Comparison of ENCODE assay signal across 8 mouse cellular contexts in genomic region chr2:28206472-28206871, GRCm38 (mm10). TPM values are rescaled to one million over a fixed set of nuclear protein-coding genes. Genes with fewer than 3 reads are reported as not detected.
DNase-seq lines count a peak whose midpoint lies in the region; TF ChIP-seq lines count a peak whose summit lies in the region.

No protein-coding gene starts in this region.

- intact Hi-C loops in gastrocnemius, adult 2 months (cut with DNase I) = loop anchor here (5.0 kb wide), 1 partner anchor 36 kb away; no protein-coding TSS in a partner anchor

- no peaks in the 10 kb centered on the region for H3K36me3 ChIP-seq in ES-E14 (ENCODE audit: control insufficient read depth, insufficient read depth, low read length, poor library complexity, severe bottlenecking)
- H3K36me3 ChIP-seq in hindbrain, embryonic 10.5 days = peaks cover 24% of the 10 kb centered on the region
- peaks cover 19% of the 10 kb centered on the region; the same call in 1 of the 2 replicates for H3K36me3 ChIP-seq in midbrain, embryonic 10.5 days

- peaks cover 0 to 20% of the 10 kb centered on the region in 2 experiments; a peak in 2 of 4 replicates for H3K4me1 ChIP-seq in ES-E14 (ENCODE audit: control insufficient read depth in 2 of 2, insufficient read depth in 2 of 2, low read length in 2 of 2, poor library complexity in 1 of 2)
- peaks cover 61% of the 10 kb centered on the region for H3K4me1 ChIP-seq in hindbrain, embryonic 10.5 days (replicated peaks)
- H3K4me1 ChIP-seq in midbrain, embryonic 10.5 days = peaks cover 62% of the 10 kb centered on the region

- TF ChIP-seq CTCF in gastrocnemius, adult 2 months (IDR thresholded peaks at IDR 0.05) = no peak

- no peak overlapping the region for H3K9ac ChIP-seq in ES-E14 (ENCODE audit: insufficient read depth, low read depth, low read length, poor library complexity, severe bottlenecking)

- WGBS in hindbrain, embryonic 10.5 days = 12% methylated on average over 11 of the region's 11 CpGs
- 15% methylated on average over 11 of the region's 11 CpGs for WGBS in midbrain, embryonic 10.5 days

- no peaks in the 10 kb centered on the region for H3K9me3 ChIP-seq in ES-E14 (ENCODE audit: control insufficient read depth, insufficient read depth, low read depth, low read length)
- no peaks in the 10 kb centered on the region for H3K9me3 ChIP-seq in hindbrain, embryonic 10.5 days
- no peaks in the 10 kb centered on the region for H3K9me3 ChIP-seq in midbrain, embryonic 10.5 days (replicated peaks)

- peak overlapping the region; percentile 86 for H3K4me3 ChIP-seq in gastrocnemius, adult 2 months
- peak overlapping the region; percentile 77 to 88 for H3K4me3 ChIP-seq in ES-E14 (ENCODE audit: insufficient read depth in 1 of 2, low read depth in 1 of 2, low read length in 2 of 2, poor library complexity in 1 of 2, severe bottlenecking in 1 of 2)
- H3K4me3 ChIP-seq in hindbrain, embryonic 10.5 days = peak overlapping the region; percentile 71
- H3K4me3 ChIP-seq in midbrain, embryonic 10.5 days = peak overlapping the region; percentile 69

- DNase-seq in gastrocnemius, adult 2 months = no peak
- DNase-seq in gastrocnemius, postnatal 4 days (ENCODE audit: low spot score in 2 of 2) = no peak
- DNase-seq in ES-E14 (ENCODE audit: low read depth, low spot score) = no peak
- peak; percentile 48 for DNase-seq in hindbrain, embryonic 10.5 days (ENCODE audit: low spot score)
- DNase-seq in midbrain, embryonic 10.5 days (ENCODE audit: low spot score) = peak; percentile 32
- DNase-seq in thymus, postnatal 25 days = no peak
- no peak for DNase-seq in left cerebral cortex, adult 18-20 months (ENCODE audit: low spot score in 2 of 2)
- DNase-seq in right cerebral cortex, adult 2 months (ENCODE audit: low spot score in 2 of 2) = no peak

- in situ Hi-C loops in ES-E14 (cut with MboI; ENCODE audit: low sequenced_read_pairs in 2 of 2, unreplicated experiment in 2 of 2) = loop anchor here in 1 of 2 experiments (10.0 kb wide), 1 partner anchor 208 kb away; no protein-coding TSS in a partner anchor

- H3K27me3 ChIP-seq in hindbrain, embryonic 10.5 days (ENCODE audit: insufficient read depth, poor library complexity, severe bottlenecking) = peaks cover 25% of the 10 kb centered on the region
- H3K27me3 ChIP-seq in midbrain, embryonic 10.5 days (ENCODE audit: low read depth, poor library complexity, severe bottlenecking) = peaks cover 28% of the 10 kb centered on the region

- no peak overlapping the region; the same call in 1 of the 2 replicates for H3K27ac ChIP-seq in gastrocnemius, adult 2 months
- no peak overlapping the region for H3K27ac ChIP-seq in ES-E14 (ENCODE audit: insufficient read depth, low read depth, low read length, poor library complexity, severe bottlenecking)
- peak overlapping the region; percentile 86 for H3K27ac ChIP-seq in hindbrain, embryonic 10.5 days
- peak overlapping the region; percentile 84 for H3K27ac ChIP-seq in midbrain, embryonic 10.5 days (replicated peaks)

TF ChIP-seq in ES-E14, 5 proteins besides CTCF, POLR2A, EP300 and RAD21:
- TF ChIP-seq ZNF384 (IDR thresholded peaks at IDR 0.05; ENCODE audit: low read depth, low read length) (no peak), CHD2 (IDR thresholded peaks at IDR 0.05; ENCODE audit: low read depth, low read length) (no peak), MAFK (IDR thresholded peaks at IDR 0.05; ENCODE audit: insufficient read depth, low read depth, low read length) (no peak), HCFC1 (IDR thresholded peaks at IDR 0.05; ENCODE audit: borderline replicate concordance, insufficient read depth, low read length) (no peak), ZC3H11A (IDR thresholded peaks at IDR 0.05; ENCODE audit: borderline replicate concordance, low read depth, low read length) (no peak)

RNA-seq across cellular contexts. Expression of gene Olfm1, which starts 13.7 kb away (rescaled TPM):
- total RNA-seq in gastrocnemius, adult 2 months (2021) = 10 to 100 TPM in 1 of 2 experiments, 1 to 10 TPM in 1; 6.8 to 13.7 TPM
- 10 to 100 TPM; 27.0 to 34.0 TPM for total RNA-seq in gastrocnemius, postnatal 4 days (2021)
- total RNA-seq in ES-E14 (2012; rRNA removed) = 3.4 and 5.2 TPM in 2 replicates
- polyA plus RNA-seq in hindbrain, embryonic 10.5 days (2016; fragmentation: Nextera tagmentation; extraction: Ambion mirVana) = 46.9 and 113 TPM in 2 replicates
- polyA plus RNA-seq in midbrain, embryonic 10.5 days (2016; fragmentation: Nextera tagmentation; extraction: Ambion mirVana) = 27.8 and 42.4 TPM in 2 replicates
- 1,000 to 10,000 TPM; 1,494 to 1,506 TPM for total RNA-seq in left cerebral cortex, adult 18-20 months (2021)

Comparison
In these comparisons a context has a peak if more than half of its experiments do, and no peak if none do; other contexts are left out.
1. DNase-seq: peak in hindbrain, embryonic 10.5 days (single experiment) and midbrain, embryonic 10.5 days (single experiment); none in gastrocnemius, adult 2 months (single experiment), gastrocnemius, postnatal 4 days (0 of 2), ES-E14 (single experiment), thymus, postnatal 25 days (single experiment), left cerebral cortex, adult 18-20 months (0 of 2) and right cerebral cortex, adult 2 months (0 of 2).
2. H3K27ac ChIP-seq: peak in hindbrain, embryonic 10.5 days (single experiment) and midbrain, embryonic 10.5 days (single experiment); none in gastrocnemius, adult 2 months (single experiment) and ES-E14 (single experiment).
3. RNA of gene Olfm1, which starts 13.7 kb away (total RNA-seq): 1,494 to 1,506 TPM in left cerebral cortex, adult 18-20 months; 27.0 to 34.0 TPM in gastrocnemius, postnatal 4 days, 6.8 to 13.7 TPM in gastrocnemius, adult 2 months and 3.4 to 5.2 TPM in ES-E14; every median in the first group is over 10 times any median in the second.
4. Peak in every context shown above with its lines, with median percentiles within 50 percentile points of each other: H3K4me3 ChIP-seq.